Mouse (Mus musculus): ENCODE measurements around the gene Maneal. TPM values are rescaled to one million over a fixed set of nuclear protein-coding genes. Genes with fewer than 3 reads are reported as not detected.

The Maneal gene
- polyA plus RNA-seq, 1 experiment from 2014 or later = 0.55 TPM

DNA sequence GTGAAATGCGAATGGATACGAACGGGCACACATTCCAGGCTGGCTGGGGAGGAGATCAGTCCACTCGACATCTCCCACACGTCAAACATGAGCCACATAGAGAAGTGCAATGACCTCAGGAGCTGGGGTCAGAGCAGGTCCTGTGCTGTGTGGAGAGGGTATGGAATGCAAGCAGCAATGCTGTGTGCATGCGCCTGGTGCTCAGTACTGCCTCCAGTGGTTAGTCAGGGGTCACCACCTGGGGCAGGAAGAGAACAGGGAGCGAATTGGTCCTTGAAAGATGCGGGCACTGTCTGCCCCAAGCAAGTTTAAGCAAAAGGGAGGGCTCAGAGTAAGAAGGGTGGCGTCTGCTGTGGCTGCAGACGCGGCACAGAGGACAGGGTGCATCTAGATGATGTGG, 18.5 kb downstream of the Maneal start:
- no peak overlapping the region for H3K9ac ChIP-seq
- H3K27ac ChIP-seq = no peak overlapping the region
- H3K4me3 ChIP-seq (replicated peaks) = no peak overlapping the region
- no peaks in the 10 kb centered on the region for H3K27me3 ChIP-seq (replicated peaks)
- 56% methylated on average over 11 of the region's 11 CpGs for WGBS
- H3K4me2 ChIP-seq = no peak overlapping the region
- H3K36me3 ChIP-seq = peaks cover 14% of the 10 kb centered on the region
- no peaks in the 10 kb centered on the region for H3K9me3 ChIP-seq
- no peak for ATAC-seq (ENCODE audit: insufficient read depth, low FRiP score, low read depth)
- no peaks in the 10 kb centered on the region for H3K4me1 ChIP-seq

DNA sequence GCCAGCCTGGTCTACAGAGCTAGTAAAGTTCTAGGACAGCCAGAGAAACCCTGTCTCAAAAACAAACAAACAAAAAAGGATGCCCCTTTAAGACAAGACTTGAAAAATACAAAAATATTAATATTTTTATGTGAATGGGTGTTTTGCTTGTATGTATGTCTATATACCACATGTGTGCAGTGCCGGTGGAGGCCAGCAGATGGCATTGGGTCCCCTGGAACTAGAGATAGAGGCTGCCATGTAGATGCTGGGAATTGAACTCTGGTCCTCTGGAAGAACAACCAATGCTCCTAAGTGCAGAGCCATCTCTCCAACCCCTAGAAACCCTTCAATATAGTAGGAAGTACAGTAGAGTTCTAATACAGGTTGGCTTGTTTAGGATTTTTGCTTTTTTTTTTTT, 21.0 kb downstream of the Maneal start:
- Histone ChIP-seq H3K36me3 (peaks cover 19% of the 10 kb centered on the region), H3K4me2 (no peak overlapping the region)
- no peak for ATAC-seq (ENCODE audit: insufficient read depth, low FRiP score, low read depth)

DNA sequence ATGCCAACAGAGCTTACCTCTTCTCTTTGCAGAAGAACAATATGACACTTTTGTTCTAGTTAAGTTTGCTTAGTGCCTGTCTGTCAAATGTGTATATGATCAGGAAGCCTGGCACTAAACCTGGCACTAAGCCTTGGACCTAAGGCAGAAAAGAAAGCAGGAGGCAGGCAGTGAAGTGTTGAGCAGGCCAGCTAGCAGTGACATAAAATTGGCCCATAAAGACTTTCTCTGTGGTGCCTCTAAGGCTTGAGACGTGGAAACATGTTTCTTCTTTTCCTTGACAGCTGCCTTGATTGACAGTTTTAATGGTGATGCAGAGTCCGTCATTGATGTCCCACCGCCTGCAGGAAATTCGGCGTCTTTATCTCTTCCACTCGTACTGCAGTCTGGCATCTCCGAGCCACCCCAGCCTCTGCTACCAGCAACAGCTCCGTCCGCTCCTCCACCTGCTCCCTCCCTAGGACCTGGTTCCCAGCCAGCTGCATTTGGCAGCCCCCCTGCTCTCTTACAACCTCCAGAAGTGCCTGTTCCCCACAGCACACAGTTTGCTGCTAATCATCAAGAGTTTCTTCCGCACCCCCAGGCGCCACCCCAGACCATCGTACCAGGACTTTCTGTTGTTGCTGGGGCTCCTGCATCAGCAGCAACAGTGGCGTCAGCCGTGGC, 23.8 kb downstream of the Maneal start:
- Histone ChIP-seq H3K36me3 (peaks cover 23% of the 10 kb centered on the region), H3K4me1 (no peaks in the 10 kb centered on the region), H3K4me3 (replicated peaks) (no peak overlapping the region), H3K9ac (no peak overlapping the region), H3K27ac (no peak overlapping the region), H3K27me3 (replicated peaks) (no peaks in the 10 kb centered on the region), H3K4me2 (no peak overlapping the region), H3K9me3 (no peaks in the 10 kb centered on the region)
- WGBS = 88% methylated on average over 14 of the region's 14 CpGs
- no peak for ATAC-seq (ENCODE audit: insufficient read depth, low FRiP score, low read depth)

More for the DNA sequence above, 21.0 kb downstream of the Maneal start:
- WGBS = 100% methylated on average over 1 of the region's 1 CpGs
- Histone ChIP-seq H3K9ac (no peak overlapping the region), H3K4me3 (replicated peaks) (no peak overlapping the region), H3K4me1 (no peaks in the 10 kb centered on the region), H3K27me3 (replicated peaks) (no peaks in the 10 kb centered on the region), H3K27ac (no peak overlapping the region), H3K9me3 (no peaks in the 10 kb centered on the region)

DNA sequence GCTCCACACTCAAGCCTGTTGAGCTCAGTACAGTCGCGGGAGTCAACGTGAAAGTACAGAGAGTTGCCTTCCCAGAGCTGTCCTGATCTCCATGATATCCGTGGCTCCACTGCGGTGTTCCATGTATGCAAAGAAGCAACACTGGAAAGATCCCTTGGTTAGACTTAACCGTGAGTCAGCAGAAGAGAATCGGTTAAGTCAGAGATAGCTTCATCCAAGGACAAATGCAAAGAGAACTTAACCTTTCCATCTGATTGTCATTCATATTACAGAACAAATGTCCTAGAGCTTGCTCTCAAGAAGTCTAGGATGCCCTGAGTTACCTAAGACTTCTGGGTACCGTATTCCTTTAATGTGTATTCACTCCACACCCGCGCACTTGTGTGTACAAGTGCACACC, 29.2 kb downstream of the Maneal start:
- no peaks in the 10 kb centered on the region for H3K27me3 ChIP-seq (replicated peaks)
- H3K36me3 ChIP-seq = peaks cover 14% of the 10 kb centered on the region; the same call in 1 of the 2 replicates
- WGBS = 94% methylated on average over 10 of the region's 10 CpGs
- no peak for ATAC-seq (ENCODE audit: insufficient read depth, low FRiP score, low read depth)
- no peak overlapping the region for H3K4me2 ChIP-seq
- H3K4me3 ChIP-seq (replicated peaks) = no peak overlapping the region
- no peak overlapping the region for H3K27ac ChIP-seq
- H3K9me3 ChIP-seq = no peaks in the 10 kb centered on the region
- no peaks in the 10 kb centered on the region for H3K4me1 ChIP-seq
- no peak overlapping the region for H3K9ac ChIP-seq

DNA sequence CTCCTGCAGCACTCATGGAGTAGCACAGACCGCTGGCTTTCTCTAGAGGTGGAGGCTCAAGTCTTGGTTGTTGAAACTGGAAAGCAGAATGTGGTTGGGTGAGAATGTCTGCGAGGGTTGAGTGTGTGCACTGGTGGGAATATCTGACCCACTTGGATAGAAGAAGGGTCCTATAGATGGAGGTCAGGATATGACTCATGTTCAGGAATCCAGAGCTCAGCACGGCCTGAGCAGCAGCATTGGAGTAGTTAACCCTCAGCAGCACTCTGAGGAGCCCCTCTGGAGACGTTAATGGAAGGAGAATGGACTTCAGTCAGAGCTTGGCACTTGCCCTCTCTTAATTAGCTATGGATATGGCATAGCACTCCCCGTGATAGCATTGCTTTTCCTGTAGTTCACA, 32.3 kb downstream of the Maneal start:
- H3K36me3 ChIP-seq = peaks cover 22% of the 10 kb centered on the region
- no peak for ATAC-seq (ENCODE audit: insufficient read depth, low FRiP score, low read depth)
- no peak overlapping the region for H3K9ac ChIP-seq
- no peaks in the 10 kb centered on the region for H3K4me1 ChIP-seq
- H3K4me2 ChIP-seq = no peak overlapping the region
- 73% methylated on average over 5 of the region's 5 CpGs for WGBS
- no peak overlapping the region for H3K27ac ChIP-seq
- H3K4me3 ChIP-seq (replicated peaks) = no peak overlapping the region
- H3K9me3 ChIP-seq = no peaks in the 10 kb centered on the region
- H3K27me3 ChIP-seq (replicated peaks) = no peaks in the 10 kb centered on the region

DNA sequence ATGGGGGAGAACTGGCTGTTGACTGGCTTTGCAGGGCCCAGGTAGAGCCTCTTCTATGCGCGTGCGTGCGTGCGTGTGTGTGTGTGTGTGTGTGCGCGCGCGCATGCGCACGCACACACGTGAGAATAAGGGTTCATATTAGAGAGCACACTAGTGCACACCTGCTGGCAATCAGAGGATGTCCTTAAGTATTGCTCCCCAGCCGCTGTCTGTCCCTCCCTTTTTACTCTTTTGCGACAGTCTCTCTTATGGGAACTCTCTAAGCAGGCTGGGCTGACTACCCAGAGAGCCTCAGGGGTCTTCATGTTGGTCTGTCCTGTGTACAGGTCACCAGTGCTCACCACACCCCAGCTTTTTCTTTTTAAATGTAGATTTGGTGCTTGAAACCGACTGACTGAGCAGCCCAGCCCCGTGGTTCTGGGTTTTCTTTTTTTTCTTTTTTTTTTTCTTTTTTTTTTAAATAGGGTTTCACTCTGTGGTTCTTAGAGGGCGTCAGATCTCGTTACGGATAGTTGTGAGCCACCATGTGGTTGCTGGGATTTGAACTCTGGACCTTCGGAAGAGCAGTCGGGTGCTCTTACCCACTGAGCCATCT, 36.5 kb downstream of the Maneal start:
- no peak for ATAC-seq (ENCODE audit: insufficient read depth, low FRiP score, low read depth)
- WGBS = 94% methylated on average over 21 of the region's 21 CpGs
- peaks cover 20% of the 10 kb centered on the region; the same call in 1 of the 2 replicates for H3K36me3 ChIP-seq
- no peak overlapping the region for H3K9ac ChIP-seq
- H3K4me2 ChIP-seq = no peak overlapping the region
- H3K4me1 ChIP-seq = no peaks in the 10 kb centered on the region
- no peak overlapping the region for H3K27ac ChIP-seq
- no peaks in the 10 kb centered on the region for H3K27me3 ChIP-seq (replicated peaks)
- no peaks in the 10 kb centered on the region for H3K9me3 ChIP-seq
- H3K4me3 ChIP-seq (replicated peaks) = no peak overlapping the region

DNA sequence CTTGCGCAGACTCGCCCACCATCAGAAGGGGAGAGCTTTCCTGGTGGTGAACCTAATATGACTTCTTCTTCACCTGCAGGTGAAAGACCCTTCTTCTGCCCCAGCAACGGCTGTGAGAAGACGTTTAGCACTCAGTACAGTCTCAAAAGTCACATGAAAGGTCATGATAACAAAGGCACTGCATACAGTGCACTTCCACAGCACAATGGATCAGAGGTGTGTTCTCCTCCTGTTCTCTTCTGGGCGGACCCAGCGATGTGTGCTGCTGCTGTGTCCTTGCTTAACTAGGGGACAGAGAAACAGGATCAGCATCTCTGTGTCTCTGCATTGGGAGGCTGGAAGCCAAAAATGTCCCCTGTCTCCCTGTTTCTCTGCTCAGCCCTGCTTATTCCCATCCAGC, 37.0 kb downstream of the Maneal start:
- Histone ChIP-seq H3K36me3 (peaks cover 23% of the 10 kb centered on the region), H3K27me3 (replicated peaks) (no peaks in the 10 kb centered on the region), H3K4me3 (replicated peaks) (no peak overlapping the region), H3K27ac (no peak overlapping the region), H3K9ac (no peak overlapping the region), H3K9me3 (no peaks in the 10 kb centered on the region), H3K4me2 (no peak overlapping the region), H3K4me1 (no peaks in the 10 kb centered on the region)
- ATAC-seq (ENCODE audit: insufficient read depth, low FRiP score, low read depth) = no peak
- WGBS = 91% methylated on average over 6 of the region's 6 CpGs

DNA sequence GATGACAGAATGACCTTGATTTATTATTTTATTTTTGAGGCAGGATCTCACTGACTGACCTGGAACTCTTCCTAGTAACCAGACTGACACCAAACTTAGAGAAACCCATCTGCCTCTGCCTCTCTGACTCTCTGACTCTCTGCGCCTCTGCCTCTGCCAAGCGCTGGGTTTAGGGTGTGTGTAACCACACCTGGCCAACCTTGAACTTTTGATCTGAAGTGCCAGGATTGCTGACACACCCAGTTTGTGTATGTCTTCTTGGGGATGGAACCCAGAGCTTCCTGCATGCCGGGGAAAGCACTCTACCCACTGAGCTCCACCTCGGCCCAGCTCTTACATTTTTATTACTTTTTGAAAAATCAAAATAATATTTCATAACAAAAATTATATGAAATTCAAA, 43.1 kb downstream of the Maneal start:
- WGBS = 89% methylated on average over 4 of the region's 4 CpGs
- 0 out of 2 replicates have a peak, but pooled peaks cover 10% of the 10 kb centered on the region for H3K4me1 ChIP-seq
- H3K36me3 ChIP-seq = peaks cover 5% of the 10 kb centered on the region; the same call in 1 of the 2 replicates
- ATAC-seq (ENCODE audit: insufficient read depth, low FRiP score, low read depth) = no peak
- no peak overlapping the region for H3K9ac ChIP-seq
- H3K4me2 ChIP-seq = no peak overlapping the region
- no peaks in the 10 kb centered on the region for H3K9me3 ChIP-seq
- no peaks in the 10 kb centered on the region for H3K27me3 ChIP-seq (replicated peaks)
- H3K27ac ChIP-seq = no peak overlapping the region
- no peak overlapping the region for H3K4me3 ChIP-seq (replicated peaks)

DNA sequence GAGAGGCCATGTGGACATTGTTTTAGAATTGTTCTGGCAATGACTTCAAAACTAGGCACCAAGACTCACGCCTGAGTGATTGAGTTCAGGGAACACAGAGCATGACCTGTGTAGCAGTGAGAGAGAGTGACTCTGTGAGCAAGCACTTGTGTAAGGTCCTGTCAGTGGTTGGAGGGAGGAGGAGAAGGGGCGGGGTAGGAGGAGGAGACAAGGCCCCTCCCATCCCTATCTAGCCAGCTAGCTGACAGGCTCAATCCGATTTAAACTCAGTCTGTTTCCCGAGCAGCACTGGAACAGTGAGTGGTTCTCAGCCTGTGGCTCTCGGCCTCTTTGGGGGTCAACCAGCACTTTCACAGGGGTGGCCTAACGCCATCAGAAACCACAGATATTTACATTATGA, 44.2 kb downstream of the Maneal start:
- no peak overlapping the region for H3K4me2 ChIP-seq
- 19% methylated on average over 6 of the region's 6 CpGs for WGBS
- H3K9ac ChIP-seq = no peak overlapping the region
- H3K4me1 ChIP-seq = 0 out of 2 replicates have a peak, but pooled peaks cover 10% of the 10 kb centered on the region
- no peak overlapping the region for H3K4me3 ChIP-seq (replicated peaks)
- ATAC-seq (ENCODE audit: insufficient read depth, low FRiP score, low read depth) = peak; percentile 92
- H3K27me3 ChIP-seq (replicated peaks) = no peaks in the 10 kb centered on the region
- H3K36me3 ChIP-seq = peaks cover 5% of the 10 kb centered on the region
- no peaks in the 10 kb centered on the region for H3K9me3 ChIP-seq
- H3K27ac ChIP-seq = no peak overlapping the region

DNA sequence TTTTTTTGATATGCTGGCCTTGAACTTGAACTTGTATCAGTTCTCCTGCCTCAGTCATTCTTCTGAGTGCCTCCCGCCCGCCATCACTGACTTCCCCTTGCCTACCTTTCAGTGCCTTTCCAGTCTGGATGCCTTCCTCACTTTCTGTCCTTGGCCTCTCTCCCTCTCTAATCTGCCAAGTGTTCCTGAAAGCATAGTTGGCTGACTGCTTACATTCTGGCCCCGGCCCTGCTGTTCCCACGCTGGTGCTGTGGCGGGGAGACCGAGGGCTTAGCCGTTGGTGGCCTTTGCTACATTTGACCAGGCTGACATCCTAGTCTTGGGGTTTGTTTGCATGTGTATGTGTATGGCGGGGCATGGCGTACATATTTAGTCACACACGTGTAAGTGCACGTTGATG, 46.1 kb downstream of the Maneal start:
- ATAC-seq (ENCODE audit: insufficient read depth, low FRiP score, low read depth) = no peak
- 0 out of 2 replicates have a peak, but pooled peaks cover 10% of the 10 kb centered on the region for H3K4me1 ChIP-seq
- no peak overlapping the region for H3K9ac ChIP-seq
- H3K9me3 ChIP-seq = no peaks in the 10 kb centered on the region
- H3K36me3 ChIP-seq = peaks cover 5% of the 10 kb centered on the region
- no peak overlapping the region for H3K4me3 ChIP-seq (replicated peaks)
- WGBS = 93% methylated on average over 11 of the region's 11 CpGs
- no peaks in the 10 kb centered on the region for H3K27me3 ChIP-seq (replicated peaks)
- no peak overlapping the region for H3K27ac ChIP-seq
- no peak overlapping the region for H3K4me2 ChIP-seq

DNA sequence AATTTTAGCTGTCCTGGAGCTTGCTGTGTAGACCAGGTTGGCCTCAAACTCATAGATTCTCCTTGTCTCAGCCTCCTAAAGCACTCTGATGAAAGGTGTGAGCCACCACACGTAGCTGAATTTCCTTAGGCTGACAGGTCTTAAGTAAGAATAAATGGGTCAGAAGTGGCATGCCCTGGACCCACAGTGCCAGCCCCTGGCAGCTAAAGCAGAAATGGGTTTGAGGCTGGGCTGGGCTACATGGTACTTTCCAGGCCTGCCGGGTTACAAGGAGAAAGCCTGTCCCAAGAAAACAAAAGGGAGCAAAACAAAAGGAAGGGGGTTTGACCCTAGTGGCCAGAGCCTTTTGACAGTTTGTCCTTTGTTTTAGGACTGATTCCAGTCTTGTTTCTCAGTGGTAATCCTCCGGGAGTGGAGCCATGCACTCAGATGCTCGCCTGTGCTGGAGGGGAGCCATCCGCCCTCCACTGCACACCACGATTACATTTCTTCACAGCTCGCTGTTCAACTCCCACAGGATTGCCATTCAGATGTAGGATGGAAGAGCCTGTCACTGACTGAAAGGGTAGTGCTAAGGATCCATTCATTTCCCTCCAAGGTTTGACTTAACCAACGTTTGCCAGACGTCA, 50.5 kb downstream of the Maneal start:
- WGBS = 64% methylated on average over 9 of the region's 9 CpGs
- no peak for ATAC-seq (ENCODE audit: insufficient read depth, low FRiP score, low read depth)
- H3K27ac ChIP-seq = no peak overlapping the region
- H3K4me3 ChIP-seq (replicated peaks) = no peak overlapping the region
- H3K36me3 ChIP-seq = peaks cover 3% of the 10 kb centered on the region; the same call in 1 of the 2 replicates
- no peaks in the 10 kb centered on the region for H3K4me1 ChIP-seq
- no peak overlapping the region for H3K9ac ChIP-seq
- H3K9me3 ChIP-seq = no peaks in the 10 kb centered on the region
- no peaks in the 10 kb centered on the region for H3K27me3 ChIP-seq (replicated peaks)
- no peak overlapping the region for H3K4me2 ChIP-seq

DNA sequence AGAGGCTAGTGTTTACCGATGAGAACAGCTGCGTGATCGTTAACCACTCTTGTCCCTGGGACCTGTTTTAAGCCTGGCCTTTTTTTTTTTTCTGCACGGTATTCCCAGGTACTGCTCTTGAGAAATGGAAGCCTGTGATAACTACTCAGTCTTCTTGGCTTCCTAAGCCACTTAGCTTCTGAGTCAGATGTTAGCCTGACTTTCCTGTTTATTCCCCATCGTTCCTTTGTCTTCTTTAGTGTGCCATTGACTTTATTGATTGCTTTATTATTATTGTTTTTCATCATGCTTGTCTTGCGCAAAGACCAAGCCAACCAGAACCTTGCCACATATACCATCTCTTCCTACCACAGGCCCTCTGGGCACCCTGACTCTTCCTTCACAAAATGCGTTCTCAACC, 51.9 kb downstream of the Maneal start:
- ATAC-seq (ENCODE audit: insufficient read depth, low FRiP score, low read depth) = no peak
- 81% methylated on average over 7 of the region's 7 CpGs for WGBS
- no peak overlapping the region for H3K4me2 ChIP-seq
- H3K27me3 ChIP-seq (replicated peaks) = no peaks in the 10 kb centered on the region
- H3K4me1 ChIP-seq = no peaks in the 10 kb centered on the region
- H3K27ac ChIP-seq = no peak overlapping the region
- H3K36me3 ChIP-seq = peaks cover 12% of the 10 kb centered on the region; the same call in 1 of the 2 replicates
- no peak overlapping the region for H3K9ac ChIP-seq
- no peaks in the 10 kb centered on the region for H3K9me3 ChIP-seq
- H3K4me3 ChIP-seq (replicated peaks) = no peak overlapping the region

All from stomach, embryonic 15.5 days (tissue).